Mouse (Mus musculus): Measurements from ENCODE around the gene Strn. TPM values are rescaled to one million over a fixed set of nuclear protein-coding genes. Genes with fewer than 3 reads are reported as not detected.

The Strn gene
- total RNA-seq, 4 experiments from 2014 or later, result 50.2 to 59.6 (median 54.6) TPM

- no peak for DNase-seq (ENCODE audit: low spot score in 2 of 2)
These were observed 118.8 kb downstream of the Strn start for GRCm38 (mm10) chr17:78618164-78618693.

GRCm38 (mm10) chr17:78615096-78615495 lies 121.9 kb downstream of the Strn start:
- no peak for DNase-seq (ENCODE audit: low spot score in 2 of 2)

DNA sequence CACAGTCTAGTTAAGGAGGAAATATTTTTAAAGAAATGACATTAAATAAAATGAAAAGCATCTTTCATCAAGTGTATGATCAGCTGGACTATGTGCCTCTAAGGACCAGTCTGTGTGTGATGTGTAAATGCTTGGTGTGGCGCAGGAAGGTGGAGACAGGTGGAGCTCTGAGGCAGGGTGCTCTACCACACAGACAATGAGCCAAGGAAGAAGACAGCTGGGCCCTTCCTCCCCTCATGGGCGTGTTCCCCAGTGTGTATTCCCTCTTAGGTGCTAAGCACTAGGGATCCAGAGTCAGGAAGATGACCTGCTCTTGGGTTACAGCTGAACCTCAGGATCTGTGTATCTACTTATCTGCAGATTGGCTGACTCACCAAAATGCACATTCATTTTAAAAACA lies 122.5 kb downstream of the Strn start:
- DNase-seq (ENCODE audit: low spot score in 2 of 2), result no peak

DNA sequence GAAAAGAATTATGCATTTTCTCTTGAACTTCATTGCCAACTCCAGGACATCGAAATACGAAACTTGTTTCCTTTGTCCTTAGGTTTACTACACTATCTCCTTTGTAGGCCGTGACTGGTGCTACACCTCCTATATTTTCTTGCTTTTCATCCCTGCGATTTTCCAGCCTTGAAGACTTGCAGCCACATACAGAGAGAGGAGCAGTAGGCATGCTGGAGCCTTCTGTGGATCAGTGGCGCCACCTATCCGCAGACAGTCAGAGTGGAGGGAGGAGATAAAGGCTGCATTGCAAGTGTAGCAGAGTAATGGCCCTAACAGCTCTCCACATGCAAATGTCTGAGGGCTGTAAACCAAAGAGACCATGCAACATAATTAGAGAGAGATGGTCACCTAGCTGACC lies 125.9 kb downstream of the Strn start:
- DNase-seq (ENCODE audit: low spot score in 2 of 2), result no peak

DNA sequence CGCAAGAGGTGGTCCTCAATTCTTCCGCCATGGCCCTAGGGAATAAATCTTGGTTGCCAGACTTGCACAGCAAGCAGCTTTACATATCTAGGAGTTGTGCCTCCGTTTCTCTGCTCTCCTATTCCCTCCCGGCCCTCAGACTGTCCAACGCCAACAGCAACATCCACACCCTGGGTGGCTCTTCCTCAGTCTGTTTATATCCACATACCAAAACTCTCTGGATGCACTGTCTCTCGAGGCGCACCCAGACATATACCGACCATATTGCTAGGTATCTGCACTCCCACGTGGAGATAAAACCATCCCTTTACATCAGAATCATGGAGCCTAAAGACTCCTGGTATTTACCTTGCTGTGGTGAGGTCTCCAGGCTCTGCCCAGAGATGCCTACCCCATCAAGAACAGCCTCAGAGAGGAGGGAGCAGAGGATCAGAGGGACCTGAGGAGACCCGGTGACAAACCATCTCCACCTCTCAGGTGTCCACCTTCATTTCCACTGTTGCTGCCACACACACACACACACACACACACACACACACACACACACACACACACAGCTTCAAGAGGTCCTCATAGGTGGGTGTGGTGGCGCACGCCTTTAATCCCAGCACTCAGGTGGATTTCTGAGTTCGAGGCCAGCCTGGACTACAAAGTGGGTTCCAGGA lies 127.7 kb downstream of the Strn start:
- DNase-seq (ENCODE audit: low spot score in 2 of 2), result no peak

DNA sequence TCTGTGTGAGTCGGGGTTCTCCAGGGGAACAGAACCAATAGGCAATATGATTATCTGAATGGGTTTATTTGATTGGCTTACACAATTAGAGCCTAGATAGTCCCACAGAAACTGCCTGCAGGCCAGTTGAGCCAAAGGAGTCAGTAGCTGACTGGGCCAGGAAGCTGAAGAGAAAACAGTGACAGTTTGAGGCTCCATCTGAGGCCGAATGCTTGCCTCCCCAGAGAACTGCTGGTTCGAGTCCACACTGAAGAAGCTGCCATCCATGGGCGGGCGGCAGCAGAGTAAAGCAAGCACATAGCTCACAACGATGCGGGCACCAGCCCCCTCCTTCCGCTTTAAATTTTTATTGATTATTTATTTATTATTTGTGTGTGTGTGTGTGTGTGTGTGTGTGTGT lies 128.3 kb downstream of the Strn start:
- DNase-seq (ENCODE audit: low spot score in 2 of 2), result no peak

DNA sequence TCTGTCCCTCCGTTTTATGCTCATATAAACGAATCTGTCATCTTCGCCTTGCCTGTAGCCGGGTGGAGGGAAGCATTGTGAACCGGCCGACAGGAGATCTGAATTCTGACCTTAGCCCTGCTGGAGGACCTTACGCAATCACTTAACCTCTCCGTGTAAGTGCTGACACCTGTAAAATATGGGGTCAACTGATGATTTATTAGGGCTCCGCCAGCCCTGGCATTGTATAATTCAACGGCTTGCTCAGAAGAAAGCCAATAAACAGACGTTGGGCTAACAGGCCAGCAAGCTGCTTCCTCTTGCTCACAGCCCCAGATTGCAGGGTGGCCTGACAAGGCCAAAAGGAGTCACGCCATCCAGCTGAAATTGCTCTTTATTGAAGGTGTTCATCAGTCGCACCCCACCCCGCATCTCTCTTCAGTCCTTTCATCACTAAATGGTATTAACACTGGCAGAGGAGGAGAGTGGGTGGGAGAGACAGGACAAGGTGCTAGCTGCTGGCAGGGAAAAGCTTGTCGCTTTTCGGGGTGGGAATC lies 128.8 kb downstream of the Strn start:
- DNase-seq (ENCODE audit: low spot score in 2 of 2), result no peak

- peak in 1 of 2 experiments; percentile 52 for DNase-seq (ENCODE audit: low spot score in 2 of 2)
These were observed 132.6 kb downstream of the Strn start for GRCm38 (mm10) chr17:78604431-78604830.

DNA sequence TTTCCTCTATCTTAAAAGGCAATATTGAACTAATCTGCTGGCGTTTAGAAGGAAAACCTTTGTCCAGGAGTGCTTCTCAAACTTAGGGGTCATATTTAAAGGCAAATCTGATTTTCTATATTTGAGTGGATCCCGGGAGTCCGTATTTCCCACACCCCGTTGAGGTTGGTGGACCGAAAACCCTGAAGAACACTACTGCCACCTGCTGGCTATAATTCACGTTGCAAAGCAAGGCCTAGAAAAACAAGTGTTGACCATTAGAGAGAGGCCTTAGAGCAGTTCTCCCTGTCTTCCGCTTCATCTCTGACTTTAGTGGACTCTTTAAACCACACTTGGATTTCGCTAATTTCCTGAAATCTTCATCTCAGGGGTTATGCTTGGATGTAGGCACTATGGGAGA lies 133.1 kb downstream of the Strn start:
- peak; percentile 72 to 87 for DNase-seq (ENCODE audit: low spot score in 2 of 2)

DNA sequence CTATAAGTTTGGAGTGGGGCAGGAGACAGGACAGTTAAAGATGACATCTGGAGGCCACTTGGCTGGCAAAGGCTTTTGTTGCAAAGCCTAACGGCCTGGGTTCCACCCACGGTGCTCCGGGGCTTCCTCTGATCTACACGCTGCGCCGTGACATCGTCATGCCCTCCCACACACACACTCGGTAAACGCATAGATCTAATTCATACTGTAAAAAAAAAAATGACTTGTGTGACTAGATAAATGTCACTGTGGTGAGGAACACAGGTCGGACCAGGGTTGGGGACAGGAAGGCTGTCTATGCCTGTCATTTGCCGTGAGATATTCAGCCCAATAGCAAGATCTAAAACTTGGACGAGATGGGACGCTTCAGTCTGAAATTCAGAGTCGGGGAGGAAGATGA lies 134.7 kb downstream of the Strn start:
- DNase-seq (ENCODE audit: low spot score in 2 of 2), result no peak

DNA sequence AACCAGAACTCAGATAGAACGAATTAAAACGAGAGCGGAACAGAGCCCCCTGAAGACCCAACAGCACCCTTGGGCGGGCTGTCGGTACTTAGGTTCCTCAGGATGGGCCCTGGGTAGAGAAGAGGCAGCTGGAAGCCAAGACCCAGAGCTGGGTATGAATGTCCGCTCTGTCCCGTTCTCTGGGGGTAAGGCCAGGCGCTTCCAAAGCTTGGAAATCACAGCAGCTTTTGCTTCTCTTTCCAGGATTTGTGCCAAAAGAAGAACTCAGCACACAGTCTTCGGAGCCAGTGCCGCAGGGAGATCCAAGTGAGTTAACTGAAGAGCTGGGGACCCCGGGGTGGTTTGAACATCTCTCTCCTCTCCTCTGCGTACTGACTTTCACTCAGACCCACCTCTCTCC lies 135.4 kb downstream of the Strn start:
- peak in 1 of 2 experiments; percentile 24 for DNase-seq (ENCODE audit: low spot score in 2 of 2)

DNA sequence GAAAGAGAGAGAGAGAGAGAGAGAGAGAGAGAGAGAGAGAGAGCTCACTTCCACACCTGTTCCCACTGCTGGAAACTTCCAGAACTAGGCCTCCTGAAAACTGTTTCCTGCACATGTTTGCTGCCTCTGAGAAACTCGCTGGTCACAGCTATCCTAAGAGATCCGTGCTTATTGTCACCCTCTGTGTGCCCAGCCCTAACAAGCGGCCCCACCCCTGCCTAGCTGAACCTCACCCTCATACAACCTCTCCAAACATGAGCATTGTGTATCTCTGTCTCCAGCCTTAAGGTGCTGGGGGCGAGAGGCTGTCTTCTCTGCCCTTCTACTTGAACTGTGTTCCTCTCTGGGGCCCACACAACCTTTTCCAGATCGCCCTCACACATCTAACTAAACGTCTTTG lies 136.0 kb downstream of the Strn start:
- DNase-seq (ENCODE audit: low spot score in 2 of 2), result no peak

Other genes starting within 250 kb of the Strn start
- gene Vit, start 229.1 kb downstream of the Strn start, total RNA-seq (2022), result 1 to 10 TPM; 5.1 to 6.1 (median 5.5) TPM
- gene Heatr5b, start 98.2 kb upstream of the Strn start, total RNA-seq (2022), result 10 to 100 TPM; 48.9 to 53.8 (median 51.5) TPM
- gene Gpatch11, start 98.4 kb upstream of the Strn start, total RNA-seq (2022), result 10 to 100 TPM; 33.1 to 47.9 (median 38.7) TPM
- gene Eif2ak2, start 145.4 kb upstream of the Strn start, total RNA-seq (2022), result 10 to 100 TPM in 1 of 4 experiments, 1 to 10 TPM in 3; 4.2 to 10.4 (median 6.5) TPM
- gene Sult6b1, start 169.8 kb upstream of the Strn start, total RNA-seq (2022), result under 1 TPM in 1 of 4 experiments, not detected in 3; 0.49 TPM
- 10 to 100 TPM; 25.3 to 28.4 (median 26.6) TPM for gene Cebpzos, start 179.3 kb upstream of the Strn start, total RNA-seq (2022)
- 10 to 100 TPM; 30.9 to 40.3 (median 34.4) TPM for gene Cebpz, start 199.9 kb upstream of the Strn start, total RNA-seq (2022)
- 10 to 100 TPM; 52.0 to 63.0 (median 56.5) TPM for gene Ndufaf7, start 199.9 kb upstream of the Strn start, total RNA-seq (2022)